Mouse (Mus musculus): ENCODE data around the gene Cage1.

Cage1 gene

DNA sequence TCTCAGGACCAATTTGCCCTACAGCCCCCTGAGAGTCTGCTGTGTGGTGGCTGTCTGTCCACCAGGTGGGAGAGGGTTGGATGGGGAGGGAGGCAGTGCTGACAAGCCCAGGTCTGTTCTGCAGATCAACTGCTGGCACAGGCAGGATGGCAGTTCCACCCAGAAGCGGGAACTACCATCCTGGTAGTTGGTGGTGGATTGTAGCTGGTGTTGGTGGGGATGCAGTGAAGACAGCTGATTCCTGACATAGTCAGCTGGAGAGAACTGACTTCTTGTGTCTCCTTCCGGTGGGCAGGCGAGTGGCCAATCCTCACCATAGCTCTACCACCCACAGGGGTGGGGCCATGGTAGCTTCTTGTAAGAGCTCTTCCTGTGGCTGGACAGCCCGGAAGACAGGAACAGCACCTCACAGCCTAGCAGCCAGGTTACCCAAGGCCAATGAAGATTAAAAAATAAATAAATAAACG lies 26.4 kb downstream of the Cage1 start:
- DNase-seq (ENCODE audit: low spot score) = no peak

DNA sequence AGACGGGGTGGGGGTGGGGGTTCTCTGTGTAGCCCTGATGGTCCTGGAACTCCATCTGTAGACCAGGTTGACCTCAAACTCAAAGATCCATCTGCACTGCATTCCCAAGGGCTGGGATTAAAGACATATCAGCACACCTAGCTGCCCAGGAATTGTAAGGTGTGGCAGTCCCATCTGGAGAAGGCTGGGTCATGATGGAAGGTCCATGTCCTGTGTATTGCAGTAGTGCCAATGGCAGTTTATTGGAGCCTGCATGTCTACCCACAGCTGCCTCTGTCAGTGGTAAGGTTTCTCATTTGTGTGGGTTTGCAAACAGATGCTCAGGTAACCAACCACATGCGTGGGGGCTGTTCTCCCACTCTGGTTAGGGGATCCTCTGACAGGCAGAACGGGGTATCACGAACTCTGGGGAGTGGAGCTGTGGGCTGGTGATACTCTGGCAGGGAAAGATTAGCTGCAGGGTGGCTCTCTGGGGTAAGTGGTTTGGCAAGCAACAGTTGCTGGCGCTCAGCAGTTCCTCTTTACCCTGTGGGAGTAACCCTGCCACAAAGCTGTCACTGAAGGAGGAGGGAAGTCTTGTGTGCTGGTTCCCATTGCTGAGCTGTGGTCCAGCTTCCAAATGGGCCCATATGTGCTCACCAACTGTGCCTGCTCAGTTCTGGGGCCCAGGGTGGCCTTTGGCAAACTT lies 27.0 kb downstream of the Cage1 start:
- DNase-seq (ENCODE audit: low spot score) = no peak

- no peak for DNase-seq (ENCODE audit: low spot score)
Measured at GRCm38 (mm10) chr13:38007972-38008371, 28.9 kb downstream of the Cage1 start.

DNA sequence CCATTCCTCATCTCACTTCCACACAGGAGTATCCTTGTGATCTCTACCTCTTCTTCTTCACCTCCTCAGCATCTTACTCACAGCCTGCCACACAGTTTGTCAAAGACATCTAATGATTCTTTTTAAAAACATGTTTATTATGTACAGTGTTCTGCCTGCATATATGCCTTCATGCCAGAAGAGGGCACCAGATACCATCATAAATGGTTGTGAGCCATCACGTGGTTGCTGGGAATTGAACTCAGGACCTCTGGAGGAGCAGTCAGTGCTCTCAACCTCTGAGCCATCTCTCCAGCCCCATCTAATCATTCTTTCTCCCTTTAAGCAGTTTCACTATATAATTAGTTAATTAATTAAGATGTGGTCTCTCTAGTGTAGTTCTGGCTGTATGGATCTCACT lies 34.4 kb downstream of the Cage1 start:
- no peak for DNase-seq (ENCODE audit: low spot score)

- DNase-seq (ENCODE audit: low spot score) = no peak
Measured at GRCm38 (mm10) chr13:37999713-38000112, 37.2 kb downstream of the Cage1 start.

- no peak for DNase-seq (ENCODE audit: low spot score)
Measured at GRCm38 (mm10) chr13:37994405-37994749, 42.5 kb downstream of the Cage1 start.

- peak; percentile 75 for DNase-seq (ENCODE audit: low spot score)
Measured at GRCm38 (mm10) chr13:37993704-37994404, 43.0 kb downstream of the Cage1 start, which contains the start of gene Ssr1. Gene Ssr1, minus strand, starts transcription at chr13:37994217.

GRCm38 (mm10) chr13:37993376-37993703 lies 43.5 kb downstream of the Cage1 start:
- no peak for DNase-seq (ENCODE audit: low spot score)

DNA sequence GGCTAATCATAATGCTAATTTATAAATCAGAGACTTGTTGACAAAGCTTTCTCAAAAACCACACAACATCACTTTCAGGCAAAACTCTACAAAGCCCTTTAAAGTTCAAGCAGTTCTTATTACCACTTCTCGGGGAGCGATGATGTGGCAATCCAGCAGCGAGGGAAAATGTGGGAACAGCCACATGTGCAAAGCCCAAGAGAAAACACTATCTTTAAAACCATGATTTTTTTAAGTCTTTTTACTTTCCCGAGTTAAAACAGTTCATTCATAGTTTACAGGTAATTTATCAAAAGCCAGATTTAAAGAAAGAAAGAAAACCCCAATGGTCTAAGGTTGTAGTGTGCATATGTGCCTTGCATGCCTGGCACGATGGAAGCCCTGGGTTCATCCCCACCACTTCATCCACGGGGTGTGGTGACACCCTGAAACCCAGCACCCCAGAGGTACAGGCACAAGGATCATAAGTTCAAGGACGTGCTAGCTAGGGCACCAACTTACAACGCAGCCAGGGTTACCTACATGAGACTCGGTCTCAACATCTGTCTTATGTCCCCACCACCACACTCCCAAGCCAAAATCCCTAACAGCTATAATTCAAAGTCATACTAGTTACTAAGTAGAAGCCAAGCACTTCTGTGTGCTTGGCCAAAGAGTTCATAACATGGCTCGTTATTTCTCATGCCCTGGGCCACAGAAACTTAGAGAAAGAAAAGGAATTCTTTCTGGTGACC lies 44.1 kb downstream of the Cage1 start:
- no peak for DNase-seq (ENCODE audit: low spot score)

DNA sequence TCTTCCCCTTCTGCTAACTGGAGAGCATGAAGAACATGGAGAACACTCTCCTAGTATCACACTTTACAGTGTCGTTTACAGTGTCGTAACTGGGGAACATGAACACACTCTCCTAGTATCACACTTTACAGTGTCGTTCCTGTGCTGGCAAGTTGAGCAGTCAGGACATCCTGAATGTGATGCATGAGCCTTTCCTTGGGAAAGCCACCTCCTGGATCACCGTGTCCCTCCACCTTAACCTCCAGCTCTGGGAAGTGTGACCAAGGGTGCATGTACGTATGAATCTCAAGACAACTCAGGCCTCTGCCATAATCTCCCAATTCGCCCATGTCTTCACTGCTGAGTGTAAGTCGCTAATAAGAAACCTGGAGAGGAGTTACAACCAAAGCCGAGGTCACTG lies 47.2 kb downstream of the Cage1 start:
- no peak for DNase-seq (ENCODE audit: low spot score)

- no peak for DNase-seq (ENCODE audit: low spot score)
Measured at GRCm38 (mm10) chr13:37986166-37986565, 50.7 kb downstream of the Cage1 start.

DNA sequence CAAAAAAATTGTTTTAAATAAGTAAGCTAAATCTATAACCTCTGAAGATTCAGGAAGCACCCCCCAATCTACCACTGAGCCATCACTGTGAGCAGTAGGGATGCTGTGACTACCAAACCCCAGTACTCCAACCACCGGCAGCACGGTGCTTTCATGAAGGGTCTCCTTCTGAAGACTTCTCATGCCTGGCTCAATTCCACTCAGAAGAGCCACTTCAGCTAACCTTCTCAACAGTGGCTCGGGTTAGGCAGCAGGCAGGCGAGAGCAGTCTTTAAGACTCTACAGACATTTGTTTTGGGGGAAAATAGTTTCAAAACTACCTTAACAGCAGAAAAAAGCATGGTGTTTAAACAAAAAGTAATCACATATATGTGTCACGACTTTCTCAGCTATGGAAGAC lies 55.8 kb downstream of the Cage1 start:
- DNase-seq (ENCODE audit: low spot score) = no peak

GRCm38 (mm10) chr13:37980346-37980745 lies 56.5 kb downstream of the Cage1 start:
- DNase-seq (ENCODE audit: low spot score) = no peak

GRCm38 (mm10) chr13:37979506-37979905 lies 57.4 kb downstream of the Cage1 start:
- no peak for DNase-seq (ENCODE audit: low spot score)

DNA sequence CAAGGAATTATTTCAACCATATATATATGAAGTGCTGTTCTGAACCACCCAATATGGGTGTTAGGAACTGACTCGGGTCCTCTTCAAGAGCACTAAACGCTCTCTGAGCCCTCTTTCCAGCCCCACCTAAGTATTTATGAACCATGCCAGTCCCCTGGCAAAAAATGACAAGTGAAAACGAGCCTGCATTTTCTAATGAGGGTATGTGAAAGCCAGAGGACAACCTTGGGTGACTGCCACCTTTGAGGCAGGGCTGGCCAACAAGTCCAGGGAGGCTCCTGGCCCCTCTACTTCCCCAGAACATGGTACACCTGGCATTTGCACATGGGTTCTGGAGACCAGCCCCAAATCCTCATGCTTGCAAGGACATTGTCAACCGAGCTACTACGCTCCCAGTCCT lies 62.1 kb downstream of the Cage1 start:
- no peak for DNase-seq (ENCODE audit: low spot score)

DNA sequence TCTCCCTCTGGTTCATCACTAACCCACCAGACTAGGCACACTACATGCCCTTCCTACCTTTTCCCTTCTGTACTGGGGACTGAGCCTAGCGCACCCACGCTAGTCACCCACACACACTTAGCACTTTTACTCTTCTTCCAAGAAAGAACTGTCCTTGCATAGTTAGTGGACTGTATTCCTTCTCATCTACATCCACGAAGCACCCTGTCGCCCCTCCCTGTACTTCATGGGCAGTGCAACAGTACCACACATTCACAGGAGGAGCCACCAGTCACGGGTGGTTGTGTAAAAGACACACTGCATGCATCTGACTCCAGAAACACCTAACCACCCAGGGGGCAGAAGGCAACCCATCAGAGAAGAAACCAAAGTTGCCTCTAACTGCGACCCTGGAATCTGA lies 62.8 kb downstream of the Cage1 start:
- DNase-seq (ENCODE audit: low spot score) = no peak

DNA sequence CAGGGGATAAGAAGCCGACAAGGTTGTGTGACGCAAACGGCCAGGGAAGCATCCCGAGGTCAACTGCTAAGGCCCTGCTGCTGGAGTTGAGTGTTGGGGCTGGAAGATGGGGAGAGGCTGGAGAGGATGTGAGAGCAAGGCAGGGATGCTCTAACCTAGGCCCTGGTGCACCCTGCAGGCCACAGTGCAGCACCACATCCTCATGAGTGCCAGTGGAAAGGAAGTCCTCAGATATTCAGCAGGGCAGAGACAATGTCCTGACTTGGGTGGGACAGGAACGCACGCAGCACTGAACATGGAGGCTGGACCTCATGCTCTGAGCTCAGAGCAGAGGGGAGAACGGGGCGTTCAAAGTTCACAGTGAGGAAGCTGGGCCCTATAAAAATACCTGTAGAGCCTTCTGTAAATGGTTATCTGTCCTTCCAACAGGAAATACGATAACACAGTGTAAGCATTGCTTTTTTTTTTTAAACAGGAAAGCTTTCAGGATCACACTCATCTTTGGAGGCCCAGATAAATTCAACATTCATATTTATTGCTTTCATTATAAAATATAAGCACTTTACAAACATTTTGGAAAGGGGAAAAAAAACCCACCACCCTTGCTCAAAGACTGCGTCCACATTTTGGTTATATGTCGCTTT lies 65.9 kb downstream of the Cage1 start:
- no peak for DNase-seq (ENCODE audit: low spot score)

- no peak for DNase-seq (ENCODE audit: low spot score)
Measured at GRCm38 (mm10) chr13:37969988-37970387, 66.9 kb downstream of the Cage1 start.

GRCm38 (mm10) chr13:37969337-37969736 lies 67.5 kb downstream of the Cage1 start:
- DNase-seq (ENCODE audit: low spot score) = peak; percentile 91

- no peak for DNase-seq (ENCODE audit: low spot score)
Measured at GRCm38 (mm10) chr13:37967565-37967964, 69.3 kb downstream of the Cage1 start.

DNA sequence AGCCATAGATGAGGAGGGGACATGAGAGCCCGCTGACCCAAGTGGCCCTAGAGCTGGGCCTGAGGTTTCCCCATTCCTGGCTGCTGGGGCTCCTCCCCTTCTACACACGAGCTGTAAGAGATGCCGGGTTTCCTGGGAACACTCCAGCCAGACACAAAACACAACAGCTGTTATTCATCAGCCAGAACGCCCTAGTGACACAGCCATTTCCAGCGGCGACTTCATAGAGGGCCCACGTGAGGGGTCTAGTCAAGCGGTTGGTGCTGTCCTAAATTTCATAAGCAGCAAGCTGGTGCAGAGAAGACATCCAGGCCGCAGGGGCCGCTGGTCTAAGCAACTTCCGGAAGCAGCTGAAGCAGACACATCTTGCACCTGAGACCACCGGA lies 69.8 kb downstream of the Cage1 start:
- DNase-seq (ENCODE audit: low spot score) = no peak

- no peak for DNase-seq (ENCODE audit: low spot score)
Measured at GRCm38 (mm10) chr13:37966256-37967051, 70.4 kb downstream of the Cage1 start.
